Mouse (Mus musculus) ovary, postnatal 10 days (tissue): ENCODE measurements around the gene Gria2.

Experiments
- DNase-seq: peaks from one replicate; pipeline ENCODE4 v3.0.0; 2022; ENCODE audit warnings: low spot score

Gene Gria2

GRCm38 (mm10) chr3:80775971-80776370 is 26.7 kb downstream of the Gria2 start:
- no peak for DNase-seq

- no peak for DNase-seq
Measured at GRCm38 (mm10) chr3:80774005-80774764, 28.4 kb downstream of the Gria2 start.

GRCm38 (mm10) chr3:80773232-80773631 is 29.4 kb downstream of the Gria2 start:
- no peak for DNase-seq

- no peak for DNase-seq
Measured at GRCm38 (mm10) chr3:80769506-80770235, 33.0 kb downstream of the Gria2 start.

- DNase-seq: no peak
Measured at GRCm38 (mm10) chr3:80758955-80759354, 43.7 kb downstream of the Gria2 start.

- no peak for DNase-seq
Measured at GRCm38 (mm10) chr3:80758363-80758762, 44.3 kb downstream of the Gria2 start.

- no peak for DNase-seq
Measured at GRCm38 (mm10) chr3:80750786-80751185, 51.8 kb downstream of the Gria2 start.

- DNase-seq: no peak
Measured at GRCm38 (mm10) chr3:80725205-80725604, 77.4 kb downstream of the Gria2 start.

GRCm38 (mm10) chr3:80713123-80713522 is 89.5 kb downstream of the Gria2 start:
- no peak for DNase-seq

- DNase-seq: no peak
Measured at GRCm38 (mm10) chr3:80708992-80709391, 93.6 kb downstream of the Gria2 start.

- DNase-seq: no peak
Measured at GRCm38 (mm10) chr3:80702173-80702572, 100.5 kb downstream of the Gria2 start.

- DNase-seq: no peak
Measured at GRCm38 (mm10) chr3:80697523-80697922, 105.1 kb downstream of the Gria2 start.

- DNase-seq: no peak
Measured at GRCm38 (mm10) chr3:80694965-80695364, 107.7 kb downstream of the Gria2 start.

GRCm38 (mm10) chr3:80665105-80665504 is 137.5 kb downstream of the Gria2 start:
- DNase-seq: no peak

- no peak for DNase-seq
Measured at GRCm38 (mm10) chr3:80663293-80663692, 139.3 kb downstream of the Gria2 start.

- DNase-seq: no peak
Measured at GRCm38 (mm10) chr3:80661838-80662237, 140.8 kb downstream of the Gria2 start.

GRCm38 (mm10) chr3:80652213-80652612 is 150.4 kb downstream of the Gria2 start:
- no peak for DNase-seq
